7 mouse cellular contexts compared by ENCODE assay signal in the genomic region with DNA sequence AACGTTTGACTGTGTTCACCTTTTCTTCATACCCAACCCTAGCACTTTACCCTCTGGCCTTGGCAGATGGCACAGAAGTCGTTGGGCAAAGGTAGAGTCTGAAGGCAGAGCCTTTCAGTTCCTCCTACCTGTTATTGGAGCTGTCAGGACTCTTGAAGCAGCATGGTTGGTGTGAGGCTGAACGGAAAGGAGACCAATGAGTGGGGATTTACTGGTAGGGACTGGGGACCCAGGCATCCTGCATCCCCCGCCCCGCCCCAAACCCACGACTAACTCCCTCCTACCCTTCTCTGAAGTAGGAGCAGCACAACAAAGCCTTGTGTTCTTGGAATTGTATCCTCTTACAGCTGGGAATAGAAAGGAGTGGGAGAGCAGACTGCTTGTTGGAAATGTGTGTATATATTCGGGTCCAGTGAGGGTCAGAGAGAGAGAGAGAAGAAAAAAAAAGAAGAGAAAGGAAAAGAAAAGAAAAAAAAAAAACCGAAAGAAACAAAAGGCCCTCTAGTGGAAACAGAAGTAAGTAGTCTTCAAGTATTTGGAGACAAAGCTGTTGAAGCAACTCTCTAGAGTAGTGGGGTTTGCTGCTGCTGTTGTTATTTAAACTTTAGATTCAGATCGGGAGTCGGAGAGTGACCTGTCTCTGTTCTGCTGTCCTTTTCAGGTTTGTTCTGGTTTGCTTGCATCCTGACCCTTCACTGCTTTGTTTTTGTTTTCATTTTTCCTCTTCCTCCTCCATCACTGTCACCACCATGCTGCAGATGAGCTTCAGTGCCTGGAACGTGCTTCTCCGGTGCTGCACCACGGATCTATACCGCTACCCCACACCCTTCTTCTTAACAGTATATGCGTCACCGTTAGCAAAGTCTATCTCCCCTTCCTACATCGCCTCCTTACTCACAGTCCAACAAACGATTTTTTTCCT. TPM values are rescaled to one million over a fixed set of nuclear protein-coding genes. Genes with fewer than 3 reads are reported as not detected.
DNase-seq lines count a peak whose midpoint lies in the region; ATAC-seq and TF ChIP-seq lines count a peak whose summit lies in the region.

A gene (minus strand): TSS at position 176 of the 922 bp plus-strand sequence.

- ATAC-seq in Patski: no peak
- no peak for ATAC-seq in forebrain, embryonic 13.5 days
- peak; percentile 21; the same call in 1 of the 2 replicates for ATAC-seq in neutrophil, adult 5-6 weeks (ENCODE audit: extremely low read depth, insufficient number of reproducible peaks, low FRiP score, poor library complexity, severe bottlenecking)

- no peak within 1 kb of the TSS for H3K27ac ChIP-seq in forebrain, embryonic 13.5 days

- no peaks in the 10 kb centered on the region for H3K36me3 ChIP-seq in forebrain, embryonic 13.5 days (ENCODE audit: poor library complexity, severe bottlenecking)

- peaks cover 36% of the 10 kb centered on the region for H3K4me1 ChIP-seq in forebrain, embryonic 13.5 days

- peak within 1 kb of the TSS; percentile 92 for H3K4me2 ChIP-seq in forebrain, embryonic 13.5 days

- H3K27me3 ChIP-seq in Patski: no peaks in the 10 kb centered on the region
- peaks cover 57% of the 10 kb centered on the region for H3K27me3 ChIP-seq in forebrain, embryonic 13.5 days

- peak within 1 kb of the TSS; percentile 78 for H3K9ac ChIP-seq in forebrain, embryonic 13.5 days

- 19% methylated on average over 18 of the region's 18 CpGs for WGBS in forebrain, embryonic 13.5 days

- in situ Hi-C loops in Patski (cut with MboI; ENCODE audit: low pct_unique_long_range_greater_than_20kb): no loop called here

- H3K9me3 ChIP-seq in forebrain, embryonic 13.5 days (replicated peaks): no peaks in the 10 kb centered on the region

- peak; percentile 58 to 72 for DNase-seq in CD8-positive naive resting alpha-beta T cell, adult 2 months (ENCODE audit: low read depth in 2 of 2, low spot score in 2 of 2)
- no peak for DNase-seq in Patski (ENCODE audit: low read depth, low spot score)
- DNase-seq in induced T-regulatory cell, adult 2 months (ENCODE audit: low read depth): peak; percentile 90
- peak; percentile 17 to 18 for DNase-seq in lung, adult 18-20 months
- DNase-seq in left cerebral cortex, postnatal 25 days (ENCODE audit: low spot score in 2 of 2): no peak

- CTCF ChIA-PET in Patski (lab: Charles Lee): interaction anchor here (0.6 to 1.6 kb wide), 7 partner anchors 10 to 169 kb away, joined by 3 to 11 read pairs (median 3); no protein-coding TSS in a partner anchor

- POLR2A ChIA-PET in Patski (lab: Charles Lee): interaction anchor here (0.6 to 1.1 kb wide), 3 partner anchors 17 to 56 kb away, joined by 3 to 5 read pairs (median 4); a partner anchor contains a TSS

- peak within 1 kb of the TSS; percentile 56 for H3K4me3 ChIP-seq in forebrain, embryonic 13.5 days

- intact Hi-C loops in left cerebral cortex, postnatal 25 days (cut with DNase I): no loop called here

- TF ChIP-seq CTCF in Patski (IDR thresholded peaks at IDR 0.05): peak; percentile 51

RNA-seq across cellular contexts. Expression of the gene that starts here (rescaled TPM):
- polyA plus RNA-seq in Patski (2021): 9.9 TPM
- polyA plus RNA-seq in forebrain, embryonic 13.5 days (2015; fragmentation: Nextera tagmentation; extraction: Ambion mirVana): 3.0 and 3.6 TPM in 2 replicates
- total RNA-seq in neutrophil, adult 5-6 weeks (2017): 264 and 290 TPM in 2 replicates
- 1 to 10 TPM; 5.1 to 6.3 TPM for total RNA-seq in left cerebral cortex, postnatal 25 days (2021)

Comparison
In these comparisons a context has a peak if more than half of its experiments do, and no peak if none do; other contexts are left out.
1. RNA of the gene that starts here (total RNA-seq): 264 to 290 TPM in neutrophil, adult 5-6 weeks; 5.1 to 6.3 TPM in left cerebral cortex, postnatal 25 days; every median in the first group is over 10 times any median in the second.
2. DNase-seq: peak in CD8-positive naive resting alpha-beta T cell, adult 2 months (2 of 2), induced T-regulatory cell, adult 2 months (single experiment) and lung, adult 18-20 months (2 of 2); none in Patski (single experiment) and left cerebral cortex, postnatal 25 days (0 of 2).